Mouse (Mus musculus) neutrophil, adult 65 days (primary cell): ENCODE measurements around the gene Nxf7. TPM values are rescaled to one million over a fixed set of nuclear protein-coding genes. Genes with fewer than 3 reads are reported as not detected.

Experiments
- total RNA-seq: library from RNA; stranded (reverse); gene quantifications from 2 replicates; pipeline ENCODE4 v1.2.4, GENCODE M21; 2023

The Nxf7 gene
- not detected in 2 replicates for total RNA-seq

DNA sequence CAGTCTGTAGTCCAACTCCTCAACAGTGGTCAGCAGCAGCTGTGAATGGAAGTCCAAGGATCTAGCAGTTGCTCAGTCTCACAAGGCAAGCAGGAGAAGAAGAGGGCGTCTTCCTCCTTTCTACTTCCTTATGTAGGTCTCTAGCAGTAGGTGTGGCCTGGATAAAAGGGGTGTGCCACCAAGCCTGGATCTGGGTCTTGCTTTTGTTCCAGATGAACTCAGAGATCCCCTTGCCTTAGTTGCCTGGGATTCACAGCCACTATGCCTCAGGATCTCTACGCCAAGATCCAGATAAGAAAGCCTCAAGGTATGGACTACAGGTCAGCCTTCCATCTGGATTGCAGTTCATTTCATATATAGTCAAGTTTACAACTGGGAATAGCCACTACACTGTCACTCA, at the start of gene Nxf7:
Gene Nxf7, minus strand, starts transcription at position 101 of the 400 bp plus-strand sequence.

DNA sequence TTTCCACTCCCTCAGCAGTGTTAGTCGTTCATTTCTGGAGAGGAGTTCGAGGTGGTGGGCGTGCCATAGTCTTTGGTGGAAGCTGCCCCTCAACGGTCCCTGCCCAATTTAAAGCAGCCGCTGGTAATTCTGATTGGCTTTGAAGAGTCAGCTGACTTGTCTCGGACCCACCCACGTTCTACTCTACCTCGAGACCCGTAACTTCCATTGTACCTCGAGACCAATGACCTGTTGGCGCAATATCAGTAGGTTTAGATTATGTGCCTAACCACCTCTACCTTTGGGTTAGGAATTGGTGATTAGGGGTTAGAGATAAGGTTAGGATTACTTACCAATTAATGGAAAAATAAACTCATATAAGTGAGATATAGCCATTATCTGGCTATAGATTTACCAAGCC, 29.0 kb upstream of the Nxf7 start, which contains the start of gene Prame:
Gene Prame, minus strand, starts transcription at position 101 of the 400 bp plus-strand sequence.

Other genes with a start within 250 kb of the Nxf7 start
- not detected in 2 replicates for gene Gm5128, start 225.5 kb downstream of the Nxf7 start, total RNA-seq
- gene Gm7903, start 164.9 kb downstream of the Nxf7 start, total RNA-seq = not detected in 2 replicates
- not detected in 2 replicates for gene AV320801, start 104.2 kb downstream of the Nxf7 start, total RNA-seq
- not detected in 2 replicates for gene Prame, start 28.9 kb upstream of the Nxf7 start, total RNA-seq
- not detected in 2 replicates for gene Tcp11x2, start 95.0 kb upstream of the Nxf7 start, total RNA-seq
- not detected in 2 replicates for gene Tmsb15a, start 126.5 kb upstream of the Nxf7 start, total RNA-seq
- gene Armcx5, start 144.0 kb upstream of the Nxf7 start, total RNA-seq = 13.2 and 14.6 TPM in 2 replicates
- 15.9 and 16.8 TPM in 2 replicates for gene Gprasp1, start 144.0 kb upstream of the Nxf7 start, total RNA-seq
- 2.3 and 3.0 TPM in 2 replicates for gene Bhlhb9, start 198.8 kb upstream of the Nxf7 start, total RNA-seq
- 1.7 TPM in 1 of 2 replicates, not detected in the other for gene Gprasp2, start 240.3 kb upstream of the Nxf7 start, total RNA-seq